In genomic region chr2:128149596-128149995, GRCm38 (mm10) we compare ENCODE assay signal across 15 mouse cellular contexts.
"Had no signal": no experiment of that assay in that cellular context is flagged by ENCODE, and none has a peak within 500 bp of the region (broad histone marks: within the 10 kb centered on the region; RNA-seq: fewer than 3 reads in every experiment).

No protein-coding gene starts in this region.

- H3K4me2 ChIP-seq: neural tube, embryonic 15.5 days; stomach, embryonic 15.5 days had no signal

- DNase-seq: retina, postnatal 1 day; right cerebral cortex, adult 18-20 months; right cerebral cortex, postnatal 14 days; right cerebral cortex, postnatal 25 days; right cerebral cortex, postnatal 4 days; spleen, adult 18-20 months; thymus, adult 18-20 months; thymus, adult 2 months; thymus, postnatal 14 days; thymus, postnatal 25 days; thymus, postnatal 36 days; thymus, postnatal 4 days had no signal

- H3K4me1 ChIP-seq: stomach, embryonic 15.5 days had no signal

- H3K36me3 ChIP-seq: neural tube, embryonic 15.5 days had no signal

- H3K4me3 ChIP-seq: neural tube, embryonic 15.5 days; stomach, embryonic 15.5 days had no signal

- H3K27ac ChIP-seq: neural tube, embryonic 15.5 days; stomach, embryonic 15.5 days; stomach, postnatal 0 days had no signal

- H3K27me3 ChIP-seq: neural tube, embryonic 15.5 days; stomach, embryonic 15.5 days had no signal

- H3K9ac ChIP-seq: neural tube, embryonic 15.5 days; stomach, embryonic 15.5 days had no signal

- H3K9me3 ChIP-seq: neural tube, embryonic 15.5 days; stomach, embryonic 15.5 days had no signal
